Mouse (Mus musculus): ENCODE measurements around the gene Tmie. TPM values are rescaled to one million over a fixed set of nuclear protein-coding genes. Genes with fewer than 3 reads are reported as not detected.
A peak's percentile ranks its signal among the peaks of the same experiment; 100 is the strongest.

Tmie gene
- total RNA-seq, 1 experiment: 0.67 TPM

- TF ChIP-seq ZNF384 (IDR thresholded peaks at IDR 0.05; ENCODE audit: low read depth, low read length) (peak; percentile 59; the same call in 1 of the 2 replicates), ZC3H11A (IDR thresholded peaks at IDR 0.05; ENCODE audit: borderline replicate concordance, low read depth, low read length) (no peak)
- H3K36me3 ChIP-seq (ENCODE audit: control insufficient read depth, insufficient read depth, low read length, poor library complexity, severe bottlenecking): no peaks in the 10 kb centered on the region
- H3K9ac ChIP-seq (ENCODE audit: insufficient read depth, low read depth, low read length, poor library complexity, severe bottlenecking): peak overlapping the region; percentile 24
- H3K4me1 ChIP-seq (ENCODE audit: control insufficient read depth in 2 of 2, insufficient read depth in 2 of 2, low read length in 2 of 2, poor library complexity in 1 of 2): peaks cover 2 to 11% of the 10 kb centered on the region in 2 experiments; a peak in 2 of 4 replicates
- H3K4me3 ChIP-seq (ENCODE audit: insufficient read depth in 1 of 2, low read depth in 1 of 2, low read length in 2 of 2, poor library complexity in 1 of 2, severe bottlenecking in 1 of 2): peak overlapping the region; percentile 43 to 53
- in situ Hi-C loops (cut with MboI; ENCODE audit: low sequenced_read_pairs in 2 of 2, unreplicated experiment in 2 of 2): no loop called here
- no peak for DNase-seq (ENCODE audit: low read depth, low spot score)
- no peaks in the 10 kb centered on the region for H3K9me3 ChIP-seq (ENCODE audit: control insufficient read depth, insufficient read depth, low read depth, low read length)
- H3K27ac ChIP-seq (ENCODE audit: insufficient read depth, low read depth, low read length, poor library complexity, severe bottlenecking): no peak overlapping the region
Measured at GRCm38 (mm10) chr9:110834961-110835360, 45.0 kb downstream of the Tmie start.

DNA sequence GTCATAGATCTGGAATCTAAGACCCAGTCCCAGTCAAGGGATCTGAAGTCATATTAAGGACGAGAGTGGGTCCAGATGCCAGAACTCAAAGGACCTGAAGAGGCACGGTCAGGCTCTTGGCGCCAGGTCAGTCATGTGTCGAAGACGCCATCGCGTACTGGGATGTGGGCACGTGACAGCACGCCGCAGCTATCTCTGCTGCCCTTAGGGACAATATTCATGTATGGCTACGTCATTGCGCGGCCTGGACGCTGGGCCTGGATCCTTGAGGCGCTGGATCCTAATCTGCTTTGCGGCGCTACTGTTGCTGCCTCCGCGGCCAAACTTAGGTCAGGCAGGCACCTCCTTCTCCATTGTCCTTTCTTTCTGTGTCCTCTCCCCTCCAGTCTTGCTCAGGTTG lies 45.5 kb downstream of the Tmie start, which contains the start of gene Prss45:
Prss45 (plus strand) TSS at position 178 of the 400 bp plus-strand sequence.
- TF ChIP-seq HCFC1 (IDR thresholded peaks at IDR 0.05; ENCODE audit: borderline replicate concordance, insufficient read depth, low read length): no peak
- TF ChIP-seq ZC3H11A (IDR thresholded peaks at IDR 0.05; ENCODE audit: borderline replicate concordance, low read depth, low read length): no peak
- TF ChIP-seq ZNF384 (IDR thresholded peaks at IDR 0.05; ENCODE audit: low read depth, low read length): no peak
- TF ChIP-seq CHD2 (IDR thresholded peaks at IDR 0.05; ENCODE audit: low read depth, low read length): no peak
- no peak for TF ChIP-seq MAFK (IDR thresholded peaks at IDR 0.05; ENCODE audit: insufficient read depth, low read depth, low read length)
- peaks cover 2 to 11% of the 10 kb centered on the region in 2 experiments; a peak in 2 of 4 replicates for H3K4me1 ChIP-seq (ENCODE audit: control insufficient read depth in 2 of 2, insufficient read depth in 2 of 2, low read length in 2 of 2, poor library complexity in 1 of 2)
- DNase-seq (ENCODE audit: low read depth, low spot score): no peak
- no peak within 1 kb of the TSS for H3K27ac ChIP-seq (ENCODE audit: insufficient read depth, low read depth, low read length, poor library complexity, severe bottlenecking)
- no peaks in the 10 kb centered on the region for H3K36me3 ChIP-seq (ENCODE audit: control insufficient read depth, insufficient read depth, low read length, poor library complexity, severe bottlenecking)
- H3K9ac ChIP-seq (ENCODE audit: insufficient read depth, low read depth, low read length, poor library complexity, severe bottlenecking): peak within 1 kb of the TSS; percentile 24
- H3K9me3 ChIP-seq (ENCODE audit: control insufficient read depth, insufficient read depth, low read depth, low read length): no peaks in the 10 kb centered on the region
- H3K4me3 ChIP-seq (ENCODE audit: insufficient read depth in 1 of 2, low read depth in 1 of 2, low read length in 2 of 2, poor library complexity in 1 of 2, severe bottlenecking in 1 of 2): peak within 1 kb of the TSS; percentile 43 to 53
- in situ Hi-C loops (cut with MboI; ENCODE audit: low sequenced_read_pairs in 2 of 2, unreplicated experiment in 2 of 2): no loop called here

DNA sequence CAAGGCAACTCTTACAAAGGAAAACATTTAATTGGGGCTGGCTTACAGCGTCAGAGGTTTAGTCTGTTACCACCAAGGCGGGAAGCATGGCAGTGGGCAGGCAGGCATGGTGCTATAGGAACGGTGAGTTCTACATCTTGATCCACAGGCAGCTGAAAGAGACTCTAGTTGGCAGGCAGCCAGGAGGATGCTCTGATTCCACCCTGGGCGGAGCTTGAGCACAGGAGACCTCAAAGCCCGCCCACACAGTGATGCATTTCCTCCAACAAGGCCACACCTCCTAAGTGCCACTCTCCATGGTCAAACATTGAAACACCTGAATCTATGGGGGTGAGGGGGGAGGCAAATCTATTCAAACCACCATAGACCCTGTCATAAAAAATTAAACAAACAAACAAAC lies 46.9 kb downstream of the Tmie start:
- H3K4me1 ChIP-seq (ENCODE audit: control insufficient read depth in 2 of 2, insufficient read depth in 2 of 2, low read length in 2 of 2, poor library complexity in 1 of 2): peaks cover 2 to 11% of the 10 kb centered on the region in 2 experiments; a peak in 2 of 4 replicates
- no peak overlapping the region for H3K27ac ChIP-seq (ENCODE audit: insufficient read depth, low read depth, low read length, poor library complexity, severe bottlenecking)
- no peaks in the 10 kb centered on the region for H3K9me3 ChIP-seq (ENCODE audit: control insufficient read depth, insufficient read depth, low read depth, low read length)
- H3K4me3 ChIP-seq (ENCODE audit: insufficient read depth in 1 of 2, low read depth in 1 of 2, low read length in 2 of 2, poor library complexity in 1 of 2, severe bottlenecking in 1 of 2): peak overlapping the region in 1 of 2 experiments; percentile 18; a peak in 1 of 4 replicates
- peak; percentile 79 for DNase-seq (ENCODE audit: low read depth, low spot score)
- in situ Hi-C loops (cut with MboI; ENCODE audit: low sequenced_read_pairs in 2 of 2, unreplicated experiment in 2 of 2): no loop called here
- no peak overlapping the region for H3K9ac ChIP-seq (ENCODE audit: insufficient read depth, low read depth, low read length, poor library complexity, severe bottlenecking)
- TF ChIP-seq HCFC1 (IDR thresholded peaks at IDR 0.05; ENCODE audit: borderline replicate concordance, insufficient read depth, low read length) (no peak), ZNF384 (IDR thresholded peaks at IDR 0.05; ENCODE audit: low read depth, low read length) (no peak), MAFK (IDR thresholded peaks at IDR 0.05; ENCODE audit: insufficient read depth, low read depth, low read length) (no peak), CHD2 (IDR thresholded peaks at IDR 0.05; ENCODE audit: low read depth, low read length) (no peak), ZC3H11A (IDR thresholded peaks at IDR 0.05; ENCODE audit: borderline replicate concordance, low read depth, low read length) (no peak)
- H3K36me3 ChIP-seq (ENCODE audit: control insufficient read depth, insufficient read depth, low read length, poor library complexity, severe bottlenecking): no peaks in the 10 kb centered on the region

DNA sequence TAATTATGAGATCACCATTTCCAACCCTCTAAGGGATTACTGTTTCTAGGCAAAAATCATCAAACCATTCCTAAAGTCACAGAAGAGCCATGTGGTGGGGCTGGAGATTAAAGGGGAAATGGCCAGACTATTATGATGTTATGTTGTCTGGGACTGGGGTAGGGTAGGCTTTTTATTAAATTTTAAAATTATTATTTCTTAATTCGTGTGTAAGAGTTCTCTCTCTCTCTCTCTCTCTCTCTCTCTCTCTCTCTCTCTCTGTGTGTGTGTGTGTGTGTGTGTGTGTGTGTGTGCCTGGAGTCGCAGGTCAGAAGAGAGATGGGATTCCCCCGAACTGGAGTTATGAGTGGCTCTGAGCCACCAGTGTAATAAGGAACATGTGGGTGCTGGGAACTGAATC lies 53.5 kb downstream of the Tmie start, which contains the start of gene Prss43:
Prss43 (plus strand) TSS at position 301 of the 400 bp plus-strand sequence.
- Histone ChIP-seq H3K4me3 (ENCODE audit: insufficient read depth in 1 of 2, low read depth in 1 of 2, low read length in 2 of 2, poor library complexity in 1 of 2, severe bottlenecking in 1 of 2) (peak within 1 kb of the TSS in 1 of 2 experiments; percentile 9; a peak in 1 of 4 replicates), H3K27ac (ENCODE audit: insufficient read depth, low read depth, low read length, poor library complexity, severe bottlenecking) (no peak within 1 kb of the TSS), H3K4me1 (ENCODE audit: control insufficient read depth in 2 of 2, insufficient read depth in 2 of 2, low read length in 2 of 2, poor library complexity in 1 of 2) (peaks cover 0 to 4% of the 10 kb centered on the region in 2 experiments; a peak in 1 of 4 replicates), H3K9ac (ENCODE audit: insufficient read depth, low read depth, low read length, poor library complexity, severe bottlenecking) (no peak within 1 kb of the TSS), H3K9me3 (ENCODE audit: control insufficient read depth, insufficient read depth, low read depth, low read length) (no peaks in the 10 kb centered on the region), H3K36me3 (ENCODE audit: control insufficient read depth, insufficient read depth, low read length, poor library complexity, severe bottlenecking) (no peaks in the 10 kb centered on the region)
- in situ Hi-C loops (cut with MboI; ENCODE audit: low sequenced_read_pairs in 2 of 2, unreplicated experiment in 2 of 2): no loop called here
- no peak for TF ChIP-seq MAFK (IDR thresholded peaks at IDR 0.05; ENCODE audit: insufficient read depth, low read depth, low read length)
- no peak for TF ChIP-seq ZC3H11A (IDR thresholded peaks at IDR 0.05; ENCODE audit: borderline replicate concordance, low read depth, low read length)
- no peak for TF ChIP-seq HCFC1 (IDR thresholded peaks at IDR 0.05; ENCODE audit: borderline replicate concordance, insufficient read depth, low read length)
- no peak for TF ChIP-seq CHD2 (IDR thresholded peaks at IDR 0.05; ENCODE audit: low read depth, low read length)
- no peak for TF ChIP-seq ZNF384 (IDR thresholded peaks at IDR 0.05; ENCODE audit: low read depth, low read length)
- DNase-seq (ENCODE audit: low read depth, low spot score): no peak
